Mouse (Mus musculus) forebrain, embryonic 14.5 days (tissue): ENCODE data around the gene Smarcal1. TPM values are rescaled to one million over a fixed set of nuclear protein-coding genes. Genes with fewer than 3 reads are reported as not detected.

Experiments
- ATAC-seq: fragments of 200-750 bp; cut with Nextera tagmentation; 2 replicates; pipeline ENCODE4 v1.8.0; 2017; ENCODE audit warnings: mild to moderate bottlenecking, moderate library complexity
- DNase-seq: peaks from one replicate; pipeline ENCODE4 v3.0.0-alpha.2; 2015; ENCODE audit warnings: low spot score
- H3K27ac ChIP-seq: fragments of 300-500 bp; sonication (generic); 2 replicates; pipeline ENCODE4 v1.5.1; 2014; ENCODE audit warnings: low read depth, mild to moderate bottlenecking, control low read depth, low read length, moderate library complexity
- H3K27me3 ChIP-seq: fragments of 300-500 bp; sonication (generic); replicated peaks from 2 replicates; pipeline ENCODE4 v1.6.1; 2014; ENCODE audit warnings: low read length, control low read depth, mixed read lengths; ENCODE audit not compliant: control insufficient read depth, insufficient read depth
- H3K36me3 ChIP-seq: fragments of 300-500 bp; sonication (generic); 2 replicates; pipeline ENCODE4 v1.6.1; 2014; ENCODE audit warnings: low read length, control low read depth; ENCODE audit not compliant: control insufficient read depth, insufficient read depth
- H3K4me1 ChIP-seq: fragments of 300-500 bp; sonication (generic); 2 replicates; pipeline ENCODE4 v1.6.1; 2014; ENCODE audit warnings: antibody characterized with exemption, low read length, control low read depth; ENCODE audit not compliant: control insufficient read depth, insufficient read depth
- H3K4me2 ChIP-seq: fragments of 300-500 bp; sonication (generic); 2 replicates; pipeline ENCODE4 v1.6.1; 2014; ENCODE audit warnings: mild to moderate bottlenecking, control low read depth, low read length
- H3K4me3 ChIP-seq: fragments of 300-500 bp; sonication (generic); 2 replicates; pipeline ENCODE4 v1.5.1; 2014; ENCODE audit warnings: low read depth, low read length, control low read depth
- H3K9ac ChIP-seq: fragments of 300-500 bp; sonication (generic); 2 replicates; pipeline ENCODE4 v1.6.1; 2014; ENCODE audit warnings: mild to moderate bottlenecking, low read length, control low read depth, moderate library complexity
- H3K9me3 ChIP-seq: fragments of 300-500 bp; sonication (generic); replicated peaks from 2 replicates; pipeline ENCODE4 v1.6.1; 2016; ENCODE audit warnings: low read length, control low read depth, mixed read lengths; ENCODE audit not compliant: control insufficient read depth
- WGBS: fragments of 180-500 bp; shearing (Covaris S2); extraction: QIAGEN DNeasy Blood & Tissue Kit; methylation state at CpG from one replicate; pipeline ENCODE4 v1.1.7; 2014; 5-methylcytosine and 5-hydroxymethylcytosine counted together
- polyA plus RNA-seq: library from polyadenylated mRNA; unstranded; fragments of >200 nt; fragmentation: Nextera tagmentation; extraction: Ambion mirVana; gene quantifications from 2 replicates; pipeline ENCODE4 v1.2.1, GENCODE M21; 2014

The Smarcal1 gene
- polyA plus RNA-seq, 1 experiment from 2014 or later, result 28.6 TPM

DNA sequence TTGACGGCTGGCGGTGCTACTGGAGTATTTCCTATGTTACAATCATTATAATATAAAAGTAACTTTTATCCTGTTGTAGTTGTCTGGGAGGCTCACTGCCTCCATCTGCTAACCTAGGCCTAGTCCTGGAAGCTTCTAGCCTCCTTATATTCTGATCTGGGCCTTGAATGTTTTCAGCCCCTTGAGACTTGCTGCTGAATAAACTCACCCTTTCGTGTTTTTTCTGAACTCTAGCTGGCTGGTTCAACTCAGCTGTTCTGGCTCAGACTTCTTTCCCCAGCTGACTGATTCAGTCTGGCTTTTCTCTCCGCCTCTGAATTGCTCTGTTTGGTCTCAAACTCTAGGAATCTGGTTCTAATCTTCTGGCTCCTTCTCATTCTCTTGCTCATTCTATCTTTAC is 855 bp downstream of the Smarcal1 start:
- Histone ChIP-seq H3K4me3 (peak overlapping the region; percentile 62), H3K9ac (peak overlapping the region; percentile 81), H3K4me2 (peak overlapping the region; percentile 71), H3K27ac (peak overlapping the region; percentile 88; the same call in 1 of the 2 replicates), H3K27me3 (no peaks in the 10 kb centered on the region), H3K36me3 (peaks cover 30% of the 10 kb centered on the region), H3K9me3 (no peaks in the 10 kb centered on the region), H3K4me1 (peaks cover 10% of the 10 kb centered on the region)
- 66% methylated on average over 4 of the region's 4 CpGs for WGBS
- no peak for ATAC-seq
- no peak for DNase-seq

- WGBS, result 87% methylated on average over 17 of the region's 17 CpGs
- no peaks in the 10 kb centered on the region for H3K9me3 ChIP-seq
- H3K36me3 ChIP-seq, result peaks cover 44% of the 10 kb centered on the region
- H3K27me3 ChIP-seq, result no peaks in the 10 kb centered on the region
- no peak overlapping the region for H3K4me2 ChIP-seq
- H3K27ac ChIP-seq, result no peak overlapping the region
- no peak for DNase-seq
- no peak for ATAC-seq
- H3K4me1 ChIP-seq, result peaks cover 10% of the 10 kb centered on the region
- H3K9ac ChIP-seq, result no peak overlapping the region
- H3K4me3 ChIP-seq, result no peak overlapping the region
Observed at GRCm38 (mm10) chr1:72585971-72586875, 3.2 kb downstream of the Smarcal1 start.

- H3K9me3 ChIP-seq, result no peaks in the 10 kb centered on the region
- peaks cover 10% of the 10 kb centered on the region for H3K4me1 ChIP-seq
- no peak for DNase-seq
- H3K36me3 ChIP-seq, result peaks cover 57% of the 10 kb centered on the region
- no peak overlapping the region for H3K27ac ChIP-seq
- H3K4me2 ChIP-seq, result no peak overlapping the region
- no peak for ATAC-seq
- WGBS, result 95% methylated on average over 15 of the region's 15 CpGs
- no peak overlapping the region for H3K9ac ChIP-seq
- H3K27me3 ChIP-seq, result no peaks in the 10 kb centered on the region
- no peak overlapping the region for H3K4me3 ChIP-seq
Observed at GRCm38 (mm10) chr1:72587532-72587931, 4.5 kb downstream of the Smarcal1 start.

GRCm38 (mm10) chr1:72588763-72589162 is 5.7 kb downstream of the Smarcal1 start:
- DNase-seq (no peak), ATAC-seq (no peak)
- Histone ChIP-seq H3K27ac (no peak overlapping the region), H3K4me2 (no peak overlapping the region), H3K9ac (no peak overlapping the region), H3K9me3 (no peaks in the 10 kb centered on the region), H3K27me3 (no peaks in the 10 kb centered on the region), H3K4me3 (no peak overlapping the region), H3K36me3 (peaks cover 69% of the 10 kb centered on the region), H3K4me1 (peaks cover 9% of the 10 kb centered on the region)
- 90% methylated on average over 2 of the region's 2 CpGs for WGBS

DNA sequence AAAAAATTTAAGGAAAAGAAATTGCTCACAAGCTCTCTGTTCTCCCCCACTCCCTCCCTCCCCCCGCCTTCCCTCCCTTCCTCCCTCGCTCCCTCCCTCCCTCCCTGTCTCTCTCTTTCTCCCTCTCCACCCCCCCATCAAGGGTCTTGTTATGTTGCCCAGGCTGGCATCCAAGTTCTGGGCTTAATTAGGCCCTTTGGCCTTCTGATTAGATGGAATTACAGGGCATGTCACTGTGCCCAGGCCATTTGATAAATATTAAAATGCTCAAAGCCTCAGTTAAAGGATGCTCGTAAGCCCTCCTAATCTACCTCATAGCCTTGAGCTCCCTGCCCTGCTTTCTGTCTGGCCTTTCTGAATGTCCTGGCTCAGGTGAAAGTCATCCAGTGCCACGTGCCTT is 7.6 kb downstream of the Smarcal1 start:
- peaks cover 84% of the 10 kb centered on the region for H3K36me3 ChIP-seq
- no peak overlapping the region for H3K27ac ChIP-seq
- DNase-seq, result peak; percentile 38
- no peak overlapping the region for H3K9ac ChIP-seq
- H3K4me3 ChIP-seq, result no peak overlapping the region
- no peaks in the 10 kb centered on the region for H3K9me3 ChIP-seq
- no peak overlapping the region for H3K4me2 ChIP-seq
- H3K27me3 ChIP-seq, result no peaks in the 10 kb centered on the region
- 58% methylated on average over 4 of the region's 4 CpGs for WGBS
- H3K4me1 ChIP-seq, result no peaks in the 10 kb centered on the region
- ATAC-seq, result no peak

GRCm38 (mm10) chr1:72592350-72592749 is 9.3 kb downstream of the Smarcal1 start:
- DNase-seq, result no peak
- no peak for ATAC-seq
- Histone ChIP-seq H3K4me2 (no peak overlapping the region), H3K4me1 (no peaks in the 10 kb centered on the region), H3K4me3 (no peak overlapping the region), H3K27ac (no peak overlapping the region), H3K36me3 (peaks cover 85% of the 10 kb centered on the region), H3K27me3 (no peaks in the 10 kb centered on the region), H3K9ac (no peak overlapping the region), H3K9me3 (no peaks in the 10 kb centered on the region)
- 95% methylated on average over 3 of the region's 3 CpGs for WGBS

GRCm38 (mm10) chr1:72593340-72593951 is 10.4 kb downstream of the Smarcal1 start:
- Histone ChIP-seq H3K27ac (0 out of 2 replicates have a peak overlapping the region, but pooled peaks have one; percentile 34), H3K36me3 (peaks cover 84% of the 10 kb centered on the region), H3K9ac (no peak overlapping the region), H3K4me2 (no peak overlapping the region), H3K27me3 (no peaks in the 10 kb centered on the region), H3K9me3 (no peaks in the 10 kb centered on the region), H3K4me1 (no peaks in the 10 kb centered on the region), H3K4me3 (no peak overlapping the region)
- WGBS, result 71% methylated on average over 20 of the region's 20 CpGs
- DNase-seq (peak; percentile 62), ATAC-seq (peak; percentile 79)

GRCm38 (mm10) chr1:72595686-72596085 is 12.6 kb downstream of the Smarcal1 start:
- H3K4me2 ChIP-seq, result no peak overlapping the region
- no peak for DNase-seq
- peaks cover 90% of the 10 kb centered on the region for H3K36me3 ChIP-seq
- H3K4me1 ChIP-seq, result peaks cover 3% of the 10 kb centered on the region; the same call in 1 of the 2 replicates
- H3K27ac ChIP-seq, result no peak overlapping the region
- H3K9ac ChIP-seq, result no peak overlapping the region
- no peak overlapping the region for H3K4me3 ChIP-seq
- H3K27me3 ChIP-seq, result no peaks in the 10 kb centered on the region
- ATAC-seq, result no peak
- WGBS, result 91% methylated on average over 12 of the region's 12 CpGs
- no peaks in the 10 kb centered on the region for H3K9me3 ChIP-seq

DNA sequence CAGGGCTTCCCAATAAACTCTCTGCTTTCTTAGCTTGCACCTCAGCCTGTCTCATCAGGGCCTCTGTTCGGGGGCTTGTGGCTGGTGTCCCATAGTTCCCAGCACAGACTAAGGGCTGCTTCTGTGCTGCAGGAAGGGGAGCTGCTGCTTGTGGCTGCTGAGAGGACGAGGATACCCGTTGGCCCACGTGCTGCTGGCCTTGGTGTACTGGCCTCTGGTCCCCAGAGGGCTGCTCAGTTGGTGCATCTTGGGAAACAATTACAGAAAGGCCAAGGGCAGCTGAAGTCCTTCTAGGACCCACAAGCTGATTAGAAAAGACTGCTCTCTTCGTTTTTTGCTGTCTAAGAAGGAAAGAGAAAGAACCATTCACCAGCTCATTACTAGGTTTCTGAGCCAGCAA is 13.2 kb downstream of the Smarcal1 start:
- no peaks in the 10 kb centered on the region for H3K27me3 ChIP-seq
- H3K27ac ChIP-seq, result no peak overlapping the region
- no peak overlapping the region for H3K4me2 ChIP-seq
- peaks cover 3% of the 10 kb centered on the region; the same call in 1 of the 2 replicates for H3K4me1 ChIP-seq
- 80% methylated on average over 5 of the region's 5 CpGs for WGBS
- no peak overlapping the region for H3K9ac ChIP-seq
- peaks cover 90% of the 10 kb centered on the region for H3K36me3 ChIP-seq
- DNase-seq, result no peak
- H3K9me3 ChIP-seq, result no peaks in the 10 kb centered on the region
- H3K4me3 ChIP-seq, result no peak overlapping the region
- ATAC-seq, result no peak
